Mouse (Mus musculus) spleen, adult 2 months (tissue): Measurements from ENCODE around the gene Gm3285.

Source experiments
- CTCF ChIP-seq: fragments of 200-500 bp; IDR thresholded peaks from 2 replicates; pipeline ENCODE4 v1.5.1; 2011; ENCODE audit warnings: mild to moderate bottlenecking, inconsistent platforms; ENCODE audit not compliant: insufficient read depth, insufficient read length, insufficient replicate concordance; ENCODE audit errors: extremely low read depth
- POLR2A ChIP-seq: fragments of 200-500 bp; IDR thresholded peaks from 2 replicates; pipeline ENCODE4 v1.6.1; 2011; ENCODE audit warnings: low read depth, low read length, inconsistent platforms

DNA sequence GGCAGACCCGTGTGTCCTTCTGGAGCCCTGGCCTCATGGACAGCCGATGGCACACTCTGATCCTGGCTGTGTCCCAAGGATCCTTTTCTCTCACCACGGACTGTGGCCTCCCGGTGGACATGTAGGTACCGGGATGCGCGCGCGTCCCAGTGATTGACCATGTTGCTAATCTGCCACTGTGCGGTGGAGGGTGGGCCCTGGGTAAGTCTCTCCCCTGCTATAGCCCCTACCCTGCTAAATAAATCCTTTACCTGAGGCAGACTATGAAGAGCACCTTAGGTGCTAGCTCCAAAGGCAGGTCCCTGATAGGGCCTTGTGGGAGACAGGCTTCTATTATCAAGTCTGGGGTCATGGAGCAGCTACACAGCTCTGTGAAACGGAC is 3.0 kb downstream of the Gm3285 start:
- TF ChIP-seq POLR2A = no peak
- TF ChIP-seq CTCF = no peak
